Mouse (Mus musculus): Measurements from ENCODE around the gene Ampd2. TPM values are rescaled to one million over a fixed set of nuclear protein-coding genes. Genes with fewer than 3 reads are reported as not detected.

Gene Ampd2
- polyA plus RNA-seq (2012; rRNA removed), result 92.9 and 111 TPM in 2 replicates

DNA sequence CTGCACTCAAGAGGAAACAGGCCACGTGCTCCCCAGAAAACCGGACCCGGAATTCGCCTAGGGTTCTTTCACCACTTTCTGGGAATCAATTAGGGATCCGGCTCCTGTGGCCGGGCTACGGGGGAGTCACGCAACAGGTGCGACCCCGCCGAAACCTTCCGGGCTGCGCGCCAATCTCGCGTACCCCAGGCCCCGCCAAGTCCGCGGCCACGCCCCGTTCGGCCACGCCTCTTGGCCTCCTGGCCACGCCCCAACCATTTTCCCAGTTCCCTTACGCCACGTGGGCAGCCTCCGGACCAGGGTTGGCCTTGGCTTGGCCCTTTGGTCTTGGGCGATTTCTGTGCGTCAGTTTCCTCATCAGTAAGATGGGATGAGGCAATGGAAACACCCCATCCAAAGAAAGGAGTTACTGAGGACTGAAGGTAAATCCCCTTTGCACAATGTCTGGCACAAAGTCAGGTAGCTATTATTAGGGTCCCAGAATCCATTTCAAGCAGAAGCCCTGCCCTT is at the start of gene Ampd2:
Gene Ampd2, minus strand, starts transcription at position 182 of the 510 bp plus-strand sequence.
- WGBS, result under 1% methylated on average over 29 of the region's 29 CpGs
- H3K27ac ChIP-seq (ENCODE audit: insufficient read depth, low read length), result peak within 1 kb of the TSS; percentile 43
- no peaks in the 10 kb centered on the region for H3K27me3 ChIP-seq (ENCODE audit: control insufficient read depth, insufficient read depth, low read length)
- peak in 1 of 2 experiments; percentile 61 for DNase-seq (ENCODE audit: low read depth in 1 of 2, low spot score in 2 of 2)
- TF ChIP-seq POLR2A (IDR thresholded peaks at IDR 0.05; ENCODE audit: low read depth, low read length) (no peak), CTCF (IDR thresholded peaks at IDR 0.05; ENCODE audit: extremely low read depth, insufficient read depth, insufficient read length, insufficient replicate concordance) (no peak)
- H3K4me3 ChIP-seq (ENCODE audit: extremely low read depth, insufficient read depth, insufficient read length), result peak within 1 kb of the TSS; percentile 60
- H3K4me1 ChIP-seq (ENCODE audit: control insufficient read depth, insufficient read depth, insufficient read length), result peaks cover 3% of the 10 kb centered on the region; the same call in 1 of the 2 replicates
- no peaks in the 10 kb centered on the region for H3K36me3 ChIP-seq (ENCODE audit: control insufficient read depth, insufficient read depth, low read length)

DNA sequence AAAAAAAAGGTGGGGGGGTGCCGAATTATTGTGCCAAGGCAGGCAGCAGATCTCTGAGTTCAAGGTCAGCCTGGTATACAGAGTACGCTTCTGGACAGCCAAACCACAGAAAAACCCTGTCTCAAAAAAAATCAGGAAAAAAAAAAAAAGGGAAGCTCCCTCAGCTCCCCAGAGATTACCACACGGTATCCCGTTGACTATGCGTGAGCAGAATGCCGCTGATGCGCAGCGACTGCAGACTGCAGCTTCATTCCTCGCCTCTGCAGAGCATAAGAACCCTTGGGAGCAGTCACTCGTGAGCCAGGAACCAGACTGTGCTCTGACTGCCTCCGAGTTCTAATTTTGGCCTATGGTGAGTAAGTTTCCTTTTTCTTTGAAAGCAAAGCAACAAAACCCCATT is 48.2 kb upstream of the Ampd2 start:
- 32% methylated on average over 11 of the region's 11 CpGs for WGBS
- Histone ChIP-seq H3K27ac (ENCODE audit: insufficient read depth, low read length) (no peak overlapping the region), H3K4me3 (ENCODE audit: extremely low read depth, insufficient read depth, insufficient read length) (no peak overlapping the region), H3K27me3 (ENCODE audit: control insufficient read depth, insufficient read depth, low read length) (no peaks in the 10 kb centered on the region), H3K36me3 (ENCODE audit: control insufficient read depth, insufficient read depth, low read length) (no peaks in the 10 kb centered on the region), H3K4me1 (ENCODE audit: control insufficient read depth, insufficient read depth, insufficient read length) (peaks cover 9% of the 10 kb centered on the region; the same call in 1 of the 2 replicates)
- no peak for TF ChIP-seq CTCF (IDR thresholded peaks at IDR 0.05; ENCODE audit: extremely low read depth, insufficient read depth, insufficient read length, insufficient replicate concordance)
- TF ChIP-seq POLR2A (IDR thresholded peaks at IDR 0.05; ENCODE audit: low read depth, low read length), result no peak
- DNase-seq (ENCODE audit: low read depth in 1 of 2, low spot score in 2 of 2), result no peak

DNA sequence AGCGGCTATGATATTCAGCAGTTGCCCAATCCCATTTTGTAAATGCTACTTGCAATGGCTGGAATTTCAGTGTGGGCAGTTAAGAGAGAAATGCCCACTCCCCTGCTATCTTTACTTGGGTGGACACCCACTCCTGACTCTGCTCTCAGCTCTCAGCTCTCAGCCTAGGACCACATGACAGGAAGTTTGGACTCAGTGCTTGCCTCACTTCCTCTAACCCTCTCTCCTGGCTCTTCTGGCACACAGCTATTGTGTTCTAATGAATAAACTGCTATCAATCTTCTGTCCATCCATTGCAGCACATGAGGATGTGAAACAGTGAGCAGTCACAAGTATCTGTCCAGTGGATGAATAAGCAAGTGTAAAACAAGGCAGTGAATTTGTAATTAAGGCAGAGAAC is 46.0 kb upstream of the Ampd2 start:
- TF ChIP-seq CTCF (IDR thresholded peaks at IDR 0.05; ENCODE audit: extremely low read depth, insufficient read depth, insufficient read length, insufficient replicate concordance) (no peak), POLR2A (IDR thresholded peaks at IDR 0.05; ENCODE audit: low read depth, low read length) (no peak)
- H3K27ac ChIP-seq (ENCODE audit: insufficient read depth, low read length), result no peak overlapping the region
- no peaks in the 10 kb centered on the region for H3K36me3 ChIP-seq (ENCODE audit: control insufficient read depth, insufficient read depth, low read length)
- H3K27me3 ChIP-seq (ENCODE audit: control insufficient read depth, insufficient read depth, low read length), result no peaks in the 10 kb centered on the region
- H3K4me1 ChIP-seq (ENCODE audit: control insufficient read depth, insufficient read depth, insufficient read length), result peaks cover 7% of the 10 kb centered on the region; the same call in 1 of the 2 replicates
- DNase-seq (ENCODE audit: low read depth in 1 of 2, low spot score in 2 of 2), result no peak
- 94% methylated on average over 1 of the region's 1 CpGs for WGBS
- no peak overlapping the region for H3K4me3 ChIP-seq (ENCODE audit: extremely low read depth, insufficient read depth, insufficient read length)

DNA sequence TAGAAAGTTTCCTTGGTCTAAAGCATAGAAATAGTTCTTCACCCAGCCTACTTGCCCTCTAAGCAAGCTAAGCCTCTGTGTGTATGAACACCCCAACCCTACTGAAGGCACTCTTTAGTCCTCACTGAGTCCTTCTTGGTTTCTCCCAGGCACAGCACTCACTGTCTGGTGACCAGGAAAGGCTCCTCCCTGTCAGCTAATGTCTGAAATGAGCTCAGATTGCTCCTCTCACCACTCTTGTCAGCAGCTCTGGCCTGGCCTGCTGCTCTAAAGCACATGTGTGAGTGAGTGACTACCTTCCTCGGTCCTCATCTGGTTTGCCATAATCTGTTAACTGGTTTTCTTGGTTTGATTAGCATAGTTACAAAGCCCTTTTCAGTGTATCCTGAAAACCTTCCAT is 45.4 kb upstream of the Ampd2 start:
- DNase-seq (ENCODE audit: low read depth in 1 of 2, low spot score in 2 of 2), result no peak
- Histone ChIP-seq H3K4me3 (ENCODE audit: extremely low read depth, insufficient read depth, insufficient read length) (no peak overlapping the region), H3K4me1 (ENCODE audit: control insufficient read depth, insufficient read depth, insufficient read length) (peaks cover 7% of the 10 kb centered on the region; the same call in 1 of the 2 replicates), H3K36me3 (ENCODE audit: control insufficient read depth, insufficient read depth, low read length) (no peaks in the 10 kb centered on the region), H3K27ac (ENCODE audit: insufficient read depth, low read length) (no peak overlapping the region), H3K27me3 (ENCODE audit: control insufficient read depth, insufficient read depth, low read length) (no peaks in the 10 kb centered on the region)
- WGBS, result 82% methylated on average over 1 of the region's 1 CpGs
- no peak for TF ChIP-seq POLR2A (IDR thresholded peaks at IDR 0.05; ENCODE audit: low read depth, low read length)
- TF ChIP-seq CTCF (IDR thresholded peaks at IDR 0.05; ENCODE audit: extremely low read depth, insufficient read depth, insufficient read length, insufficient replicate concordance), result no peak

DNA sequence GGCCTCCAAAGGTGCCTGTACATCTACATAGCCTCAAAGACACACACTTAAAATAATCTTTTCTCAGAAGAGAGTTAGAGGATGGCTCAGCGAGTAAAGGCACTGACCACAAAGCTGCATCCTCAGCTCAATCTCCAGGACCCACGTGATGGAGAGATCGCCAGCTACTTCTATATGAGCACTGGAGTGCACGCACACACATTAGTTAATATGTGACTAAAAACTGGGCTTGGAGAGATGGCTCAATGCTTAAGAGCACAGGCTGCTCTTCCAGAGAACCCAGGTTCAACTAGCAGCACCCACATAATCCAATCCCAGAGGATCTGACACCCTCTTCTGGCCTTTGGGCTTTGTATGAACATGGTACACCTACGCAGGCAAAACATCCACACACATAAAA is 44.8 kb upstream of the Ampd2 start:
- Histone ChIP-seq H3K36me3 (ENCODE audit: control insufficient read depth, insufficient read depth, low read length) (no peaks in the 10 kb centered on the region), H3K27me3 (ENCODE audit: control insufficient read depth, insufficient read depth, low read length) (no peaks in the 10 kb centered on the region), H3K4me3 (ENCODE audit: extremely low read depth, insufficient read depth, insufficient read length) (no peak overlapping the region), H3K27ac (ENCODE audit: insufficient read depth, low read length) (no peak overlapping the region), H3K4me1 (ENCODE audit: control insufficient read depth, insufficient read depth, insufficient read length) (peaks cover 7% of the 10 kb centered on the region; the same call in 1 of the 2 replicates)
- no peak for DNase-seq (ENCODE audit: low read depth in 1 of 2, low spot score in 2 of 2)
- WGBS, result 92% methylated on average over 5 of the region's 5 CpGs
- TF ChIP-seq POLR2A (IDR thresholded peaks at IDR 0.05; ENCODE audit: low read depth, low read length), result no peak
- no peak for TF ChIP-seq CTCF (IDR thresholded peaks at IDR 0.05; ENCODE audit: extremely low read depth, insufficient read depth, insufficient read length, insufficient replicate concordance)

DNA sequence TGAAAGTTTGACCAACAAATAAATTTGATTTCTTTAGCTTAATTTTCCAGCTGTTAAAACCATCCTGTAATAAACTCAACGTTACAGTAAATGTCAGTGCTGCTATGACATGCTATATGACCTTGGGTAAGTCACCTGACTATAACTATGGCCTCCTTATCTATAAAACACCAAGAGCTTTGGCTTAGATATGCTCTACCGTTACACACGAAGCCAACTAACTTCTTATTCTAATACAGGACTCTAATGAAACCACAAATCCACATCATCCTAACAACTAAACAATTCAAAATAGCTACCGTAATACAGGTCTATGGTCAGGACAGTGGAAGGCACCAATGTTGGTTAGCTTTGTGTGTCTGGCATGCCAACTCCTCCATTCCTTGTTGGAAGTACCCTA is 43.4 kb upstream of the Ampd2 start:
- Histone ChIP-seq H3K36me3 (ENCODE audit: control insufficient read depth, insufficient read depth, low read length) (no peaks in the 10 kb centered on the region), H3K27ac (ENCODE audit: insufficient read depth, low read length) (no peak overlapping the region), H3K4me1 (ENCODE audit: control insufficient read depth, insufficient read depth, insufficient read length) (peaks cover 7% of the 10 kb centered on the region; the same call in 1 of the 2 replicates), H3K27me3 (ENCODE audit: control insufficient read depth, insufficient read depth, low read length) (no peaks in the 10 kb centered on the region), H3K4me3 (ENCODE audit: extremely low read depth, insufficient read depth, insufficient read length) (no peak overlapping the region)
- TF ChIP-seq CTCF (IDR thresholded peaks at IDR 0.05; ENCODE audit: extremely low read depth, insufficient read depth, insufficient read length, insufficient replicate concordance) (no peak), POLR2A (IDR thresholded peaks at IDR 0.05; ENCODE audit: low read depth, low read length) (no peak)
- no peak for DNase-seq (ENCODE audit: low read depth in 1 of 2, low spot score in 2 of 2)
- WGBS, result 81% methylated on average over 4 of the region's 4 CpGs

DNA sequence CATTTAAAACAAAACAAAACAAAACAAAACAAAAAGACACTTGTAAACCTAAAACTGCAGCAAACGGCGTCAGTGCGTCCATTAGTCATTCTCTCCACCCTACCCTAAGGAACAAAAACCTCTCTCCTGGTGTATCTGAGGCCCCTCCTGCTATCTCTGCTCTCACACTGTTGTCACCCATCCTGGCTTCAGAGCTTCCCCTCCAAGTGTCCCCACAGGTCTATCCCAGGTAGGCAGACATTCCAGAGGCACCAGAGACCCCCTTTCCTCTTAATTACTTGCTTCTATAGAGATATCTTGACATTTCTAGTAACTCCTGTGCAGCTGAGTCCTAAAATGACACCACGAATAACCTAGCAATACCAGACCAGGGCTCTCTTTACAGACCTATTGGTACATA is 42.9 kb upstream of the Ampd2 start:
- TF ChIP-seq POLR2A (IDR thresholded peaks at IDR 0.05; ENCODE audit: low read depth, low read length) (no peak), CTCF (IDR thresholded peaks at IDR 0.05; ENCODE audit: extremely low read depth, insufficient read depth, insufficient read length, insufficient replicate concordance) (no peak)
- Histone ChIP-seq H3K27me3 (ENCODE audit: control insufficient read depth, insufficient read depth, low read length) (no peaks in the 10 kb centered on the region), H3K4me1 (ENCODE audit: control insufficient read depth, insufficient read depth, insufficient read length) (peaks cover 5% of the 10 kb centered on the region; the same call in 1 of the 2 replicates), H3K27ac (ENCODE audit: insufficient read depth, low read length) (no peak overlapping the region), H3K4me3 (ENCODE audit: extremely low read depth, insufficient read depth, insufficient read length) (no peak overlapping the region), H3K36me3 (ENCODE audit: control insufficient read depth, insufficient read depth, low read length) (no peaks in the 10 kb centered on the region)
- 89% methylated on average over 4 of the region's 4 CpGs for WGBS
- no peak for DNase-seq (ENCODE audit: low read depth in 1 of 2, low spot score in 2 of 2)

All from spleen, adult 2 months (tissue).